Mouse (Mus musculus): ENCODE results near the gene Eng. TPM values are rescaled to one million over a fixed set of nuclear protein-coding genes. Genes with fewer than 3 reads are reported as not detected.

Eng gene
- polyA plus RNA-seq, 1 experiment from 2014 or later: 20.6 TPM

GRCm38 (mm10) chr2:32712108-32712551 is 65.7 kb downstream of the Eng start:
- WGBS (ENCODE audit: insufficient replicate concordance): under 1% methylated on average over 41 of the region's 41 CpGs
- Histone ChIP-seq H3K4me3 (replicated peaks) (peak overlapping the region; percentile 93), H3K36me3 (peaks cover 45% of the 10 kb centered on the region), H3K4me1 (replicated peaks) (peaks cover 53% of the 10 kb centered on the region), H3K27me3 (no peaks in the 10 kb centered on the region), H3K4me2 (peak overlapping the region; percentile 89), H3K27ac (peak overlapping the region; percentile 91), H3K9ac (peak overlapping the region; percentile 90), H3K9me3 (replicated peaks) (no peaks in the 10 kb centered on the region)
- DNase-seq (peak; percentile 77), ATAC-seq (ENCODE audit: low read depth) (peak; percentile 74)

DNA sequence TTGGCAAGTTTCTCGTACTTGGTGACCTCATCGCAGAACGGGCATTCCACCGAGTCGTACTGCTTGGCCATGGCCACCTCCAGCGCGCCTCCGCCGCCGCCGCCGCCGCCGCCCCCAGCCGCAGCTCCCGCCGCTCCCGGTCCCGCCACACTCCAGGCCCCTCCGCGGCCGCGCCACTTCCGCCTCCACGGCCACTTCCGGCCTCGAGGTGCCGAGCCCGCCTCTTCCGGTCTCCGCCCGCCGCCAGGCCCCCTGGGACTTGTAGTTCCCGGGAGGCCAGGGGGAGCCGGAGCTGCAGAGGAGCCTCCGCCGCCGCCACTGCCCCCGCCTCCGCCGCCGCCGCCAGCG is 66.2 kb downstream of the Eng start:
- WGBS (ENCODE audit: insufficient replicate concordance): under 1% methylated on average over 43 of the region's 44 CpGs

DNA sequence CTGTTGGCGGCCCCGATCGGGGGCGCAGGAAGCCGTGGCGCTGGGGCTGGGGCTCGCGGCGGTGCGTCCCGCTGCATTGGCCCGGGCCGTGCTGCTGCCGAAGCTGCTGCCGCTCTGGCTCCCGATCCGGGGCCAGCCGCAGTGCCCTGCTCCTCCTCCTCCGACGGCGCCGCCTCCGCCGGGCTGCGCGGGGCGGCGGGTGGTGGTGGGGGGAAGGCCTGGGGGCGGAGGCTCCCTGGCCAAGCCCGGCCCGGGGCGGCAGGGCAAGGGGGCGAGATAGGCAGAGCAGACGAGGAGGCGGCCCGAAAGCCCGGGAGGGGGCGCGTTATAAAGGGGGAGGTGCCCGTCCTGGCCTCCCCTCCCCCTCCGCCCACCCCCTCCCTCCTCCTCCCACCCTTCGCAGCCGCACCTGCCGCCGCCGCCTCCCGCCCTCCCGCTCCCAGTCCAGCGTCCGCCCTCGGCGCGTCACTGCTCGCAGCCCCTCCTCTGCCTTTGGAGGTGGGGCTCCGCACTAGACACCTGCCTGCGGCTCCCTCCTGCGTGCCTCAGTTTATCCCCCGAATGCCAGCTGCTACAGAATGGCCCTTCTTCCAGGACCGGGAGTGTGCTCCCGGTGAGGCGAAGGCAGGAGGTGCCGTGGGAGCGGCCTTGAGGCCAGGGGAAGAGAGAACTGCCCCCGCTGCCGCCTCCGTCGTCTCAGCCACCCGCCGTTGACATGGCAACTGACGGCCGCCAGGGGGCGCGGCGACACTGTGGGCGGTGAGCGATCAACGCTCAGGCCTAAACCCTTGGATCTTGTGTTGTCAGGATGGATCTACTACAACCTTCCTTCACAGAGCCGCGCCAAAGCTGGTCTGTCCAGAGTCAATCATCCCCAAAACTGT is 66.8 kb downstream of the Eng start, which contains the start of gene Cdk9:
Gene Cdk9, minus strand, starts transcription at position 143 of the 884 bp plus-strand sequence.
- peaks cover 35% of the 10 kb centered on the region for H3K36me3 ChIP-seq
- H3K4me3 ChIP-seq (replicated peaks): peak within 1 kb of the TSS; percentile 93
- DNase-seq (peak; percentile 86), ATAC-seq (ENCODE audit: low read depth) (peak; percentile 82)
- H3K27ac ChIP-seq: peak within 1 kb of the TSS; percentile 91
- H3K9ac ChIP-seq: peak within 1 kb of the TSS; percentile 90
- H3K9me3 ChIP-seq (replicated peaks): no peaks in the 10 kb centered on the region
- peak within 1 kb of the TSS; percentile 89 for H3K4me2 ChIP-seq
- H3K27me3 ChIP-seq: no peaks in the 10 kb centered on the region
- under 1% methylated on average over 58 of the region's 79 CpGs for WGBS (ENCODE audit: insufficient replicate concordance)
- H3K4me1 ChIP-seq (replicated peaks): peaks cover 53% of the 10 kb centered on the region

More for the DNA sequence above, 66.2 kb downstream of the Eng start:
- DNase-seq (peak; percentile 92), ATAC-seq (ENCODE audit: low read depth) (peak; percentile 86)
- H3K36me3 ChIP-seq: peaks cover 41% of the 10 kb centered on the region
- peaks cover 53% of the 10 kb centered on the region for H3K4me1 ChIP-seq (replicated peaks)
- peak overlapping the region; percentile 91 for H3K27ac ChIP-seq
- H3K9me3 ChIP-seq (replicated peaks): no peaks in the 10 kb centered on the region
- H3K4me2 ChIP-seq: peak overlapping the region; percentile 89
- peak overlapping the region; percentile 90 for H3K9ac ChIP-seq
- H3K4me3 ChIP-seq (replicated peaks): peak overlapping the region; percentile 93
- H3K27me3 ChIP-seq: no peaks in the 10 kb centered on the region

DNA sequence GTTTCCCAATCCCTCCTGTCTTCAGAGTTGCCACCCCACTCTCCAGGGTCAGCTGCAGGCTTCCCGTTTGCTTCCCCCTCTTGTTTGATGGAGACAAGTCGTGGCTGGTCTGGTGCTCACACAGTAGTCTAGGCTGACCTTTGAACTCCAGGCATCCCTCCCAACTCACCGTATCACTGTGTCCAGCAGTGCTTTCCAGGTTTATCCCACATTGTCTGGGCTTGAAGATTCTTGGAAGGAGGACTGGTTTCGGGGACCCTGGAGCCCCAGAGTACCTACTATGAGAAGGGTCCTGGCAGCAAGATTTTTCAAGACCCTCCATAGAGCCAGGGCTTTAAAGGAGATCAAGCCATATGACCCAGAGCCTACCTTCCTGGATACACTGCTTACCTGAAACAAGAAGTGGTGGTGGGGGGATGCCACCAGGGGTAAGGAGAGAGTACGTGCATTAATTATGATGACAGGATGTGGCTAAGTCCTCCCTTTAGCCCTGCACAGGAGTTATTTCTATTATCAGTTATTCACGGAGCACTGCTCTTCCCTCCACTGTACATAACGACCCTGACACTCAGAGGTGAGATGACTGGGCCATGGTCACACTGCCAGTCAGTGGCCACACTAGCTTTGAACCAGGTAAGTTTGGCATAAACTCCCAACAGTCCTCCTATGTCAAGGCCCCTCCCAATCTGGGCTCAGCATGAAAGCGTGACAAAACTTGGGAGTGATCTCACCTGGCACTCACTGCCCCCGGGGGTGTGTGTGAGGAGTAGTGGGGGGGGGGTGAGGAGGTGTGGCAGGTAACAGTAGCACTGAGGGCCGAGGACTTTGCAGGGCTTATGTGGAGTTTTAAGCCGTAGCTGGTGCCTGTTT is 68.0 kb downstream of the Eng start:
- H3K9me3 ChIP-seq (replicated peaks): no peaks in the 10 kb centered on the region
- no peak for DNase-seq
- peak overlapping the region; percentile 89 for H3K4me2 ChIP-seq
- H3K27me3 ChIP-seq: no peaks in the 10 kb centered on the region
- H3K4me1 ChIP-seq (replicated peaks): peaks cover 46% of the 10 kb centered on the region
- no peak for ATAC-seq (ENCODE audit: low read depth)
- WGBS (ENCODE audit: insufficient replicate concordance): 33% methylated on average over 11 of the region's 11 CpGs
- peak overlapping the region; percentile 91 for H3K27ac ChIP-seq
- peak overlapping the region; percentile 90 for H3K9ac ChIP-seq
- H3K36me3 ChIP-seq: peaks cover 23% of the 10 kb centered on the region
- peak overlapping the region; percentile 93; the same call in 1 of the 2 replicates for H3K4me3 ChIP-seq (replicated peaks)

DNA sequence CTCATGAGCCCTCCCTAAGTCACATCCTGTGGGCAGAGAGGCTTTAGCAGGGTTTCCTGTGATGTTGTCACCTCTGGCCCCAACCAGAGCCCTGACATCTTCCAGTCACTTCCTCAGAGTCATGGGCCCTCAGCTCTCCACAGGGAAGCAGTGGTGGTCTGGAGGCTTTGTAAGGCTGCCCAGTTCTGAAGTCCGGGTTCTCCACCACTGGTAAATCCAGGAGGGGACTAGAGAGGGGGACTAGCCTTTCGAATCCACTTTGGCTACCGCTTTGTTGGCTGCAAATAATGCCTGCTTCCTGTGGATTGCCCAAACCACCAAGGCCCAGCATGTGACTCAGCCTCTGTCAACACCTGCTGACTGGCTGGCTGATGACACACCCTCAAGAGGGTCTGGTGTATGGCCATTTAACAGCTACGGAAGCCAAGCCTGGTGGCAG is 68.6 kb downstream of the Eng start:
- H3K36me3 ChIP-seq: peaks cover 16% of the 10 kb centered on the region
- H3K27me3 ChIP-seq: no peaks in the 10 kb centered on the region
- ATAC-seq (ENCODE audit: low read depth): no peak
- H3K4me2 ChIP-seq: 0 out of 2 replicates have a peak overlapping the region, but pooled peaks have one; percentile 21
- H3K27ac ChIP-seq: peak overlapping the region; percentile 91
- H3K9me3 ChIP-seq (replicated peaks): no peaks in the 10 kb centered on the region
- peaks cover 42% of the 10 kb centered on the region for H3K4me1 ChIP-seq (replicated peaks)
- WGBS (ENCODE audit: insufficient replicate concordance): 14% methylated on average over 4 of the region's 4 CpGs
- peak; percentile 27 for DNase-seq
- H3K4me3 ChIP-seq (replicated peaks): no peak overlapping the region; the same call in 1 of the 2 replicates
- H3K9ac ChIP-seq: 0 out of 2 replicates have a peak overlapping the region, but pooled peaks have one; percentile 23

GRCm38 (mm10) chr2:32718761-32719160 is 72.4 kb downstream of the Eng start:
- peaks cover 35% of the 10 kb centered on the region for H3K4me1 ChIP-seq (replicated peaks)
- H3K36me3 ChIP-seq: no peaks in the 10 kb centered on the region
- ATAC-seq (ENCODE audit: low read depth): no peak
- no peaks in the 10 kb centered on the region for H3K9me3 ChIP-seq (replicated peaks)
- H3K4me3 ChIP-seq (replicated peaks): no peak overlapping the region
- no peak overlapping the region for H3K4me2 ChIP-seq
- 48% methylated on average over 9 of the region's 9 CpGs for WGBS (ENCODE audit: insufficient replicate concordance)
- H3K9ac ChIP-seq: no peak overlapping the region
- DNase-seq: no peak
- H3K27me3 ChIP-seq: no peaks in the 10 kb centered on the region
- no peak overlapping the region for H3K27ac ChIP-seq

- H3K9ac ChIP-seq: no peak overlapping the region
- WGBS (ENCODE audit: insufficient replicate concordance): 81% methylated on average over 3 of the region's 3 CpGs
- no peak for ATAC-seq (ENCODE audit: low read depth)
- H3K4me3 ChIP-seq (replicated peaks): no peak overlapping the region
- H3K27ac ChIP-seq: no peak overlapping the region
- no peaks in the 10 kb centered on the region for H3K9me3 ChIP-seq (replicated peaks)
- peaks cover 22% of the 10 kb centered on the region for H3K4me1 ChIP-seq (replicated peaks)
- H3K27me3 ChIP-seq: no peaks in the 10 kb centered on the region
- no peak overlapping the region for H3K4me2 ChIP-seq
- no peak for DNase-seq
- no peaks in the 10 kb centered on the region for H3K36me3 ChIP-seq
These were observed 73.7 kb downstream of the Eng start for GRCm38 (mm10) chr2:32720053-32720452.

DNA sequence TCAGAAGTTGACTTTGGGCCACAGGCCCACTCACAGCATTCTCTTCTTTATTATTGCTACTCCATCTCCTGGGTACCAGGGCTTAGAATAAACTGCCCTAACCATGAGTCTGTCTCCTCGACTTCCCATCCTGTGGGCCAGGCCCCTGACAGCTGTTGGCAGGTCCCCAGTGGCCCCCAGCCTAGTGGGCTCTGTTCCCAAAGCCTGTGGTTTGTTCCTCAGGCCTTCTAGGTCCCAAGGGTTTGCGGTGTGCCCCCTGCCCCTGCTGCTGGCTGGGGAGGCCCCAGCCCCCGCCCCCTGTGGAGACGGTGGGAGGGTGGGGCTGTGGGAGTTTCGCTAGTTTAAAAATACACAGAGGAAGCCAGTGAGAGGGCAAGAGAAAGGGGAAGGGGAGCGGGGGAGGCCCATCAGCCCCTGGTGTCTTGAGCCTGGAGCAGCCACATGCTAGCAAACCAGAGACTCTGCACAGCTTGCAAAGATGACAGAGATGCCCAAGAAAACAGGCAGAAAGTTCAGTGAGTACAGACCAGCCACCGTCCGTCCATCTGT is 74.4 kb downstream of the Eng start, which contains the start of gene Sh2d3c:
Gene Sh2d3c, plus strand, starts transcription at position 375 of the 549 bp plus-strand sequence.
- Histone ChIP-seq H3K27ac (peak within 1 kb of the TSS; percentile 53), H3K36me3 (no peaks in the 10 kb centered on the region), H3K27me3 (no peaks in the 10 kb centered on the region), H3K9ac (peak within 1 kb of the TSS; percentile 43), H3K4me2 (peak within 1 kb of the TSS; percentile 37), H3K4me3 (replicated peaks) (peak within 1 kb of the TSS; percentile 39), H3K9me3 (replicated peaks) (no peaks in the 10 kb centered on the region), H3K4me1 (replicated peaks) (peaks cover 19% of the 10 kb centered on the region)
- DNase-seq (peak; percentile 24), ATAC-seq (ENCODE audit: low read depth) (0 out of 2 replicates have a peak, but pooled peaks have one; percentile 37)
- WGBS (ENCODE audit: insufficient replicate concordance): 14% methylated on average over 8 of the region's 8 CpGs

- Histone ChIP-seq H3K27ac (no peak overlapping the region), H3K9ac (no peak overlapping the region), H3K9me3 (replicated peaks) (no peaks in the 10 kb centered on the region), H3K4me2 (peak overlapping the region; percentile 37), H3K4me1 (replicated peaks) (peaks cover 21% of the 10 kb centered on the region), H3K27me3 (no peaks in the 10 kb centered on the region), H3K4me3 (replicated peaks) (peak overlapping the region; percentile 39), H3K36me3 (no peaks in the 10 kb centered on the region)
- no peak for DNase-seq
- ATAC-seq (ENCODE audit: low read depth): no peak
- 18% methylated on average over 6 of the region's 6 CpGs for WGBS (ENCODE audit: insufficient replicate concordance)
These were observed 75.7 kb downstream of the Eng start for GRCm38 (mm10) chr2:32722046-32722445.

DNA sequence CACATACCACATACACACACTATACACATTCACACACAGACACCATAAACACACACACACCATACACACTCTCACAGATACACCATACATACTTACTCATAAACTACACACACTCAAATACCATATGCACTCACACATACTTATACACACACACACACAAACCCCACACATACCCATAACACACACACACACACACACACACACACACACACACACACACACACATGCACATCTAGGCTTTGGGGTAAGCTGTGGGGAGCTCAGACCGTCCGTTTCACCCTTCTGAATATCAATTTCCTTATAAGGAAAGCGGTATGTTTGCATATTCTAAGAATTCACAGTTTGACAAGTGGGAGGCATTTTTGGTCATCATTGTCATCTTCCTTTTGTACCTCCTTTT is 76.2 kb downstream of the Eng start:
- Histone ChIP-seq H3K4me2 (peak overlapping the region; percentile 37), H3K9ac (no peak overlapping the region), H3K36me3 (no peaks in the 10 kb centered on the region), H3K27ac (no peak overlapping the region), H3K4me3 (replicated peaks) (no peak overlapping the region), H3K27me3 (no peaks in the 10 kb centered on the region), H3K9me3 (replicated peaks) (no peaks in the 10 kb centered on the region), H3K4me1 (replicated peaks) (peaks cover 26% of the 10 kb centered on the region)
- ATAC-seq (ENCODE audit: low read depth) (no peak), DNase-seq (no peak)
- WGBS (ENCODE audit: insufficient replicate concordance): 44% methylated on average over 3 of the region's 3 CpGs

Data from liver, embryonic 13.5 days (tissue).